In the genomic region with DNA sequence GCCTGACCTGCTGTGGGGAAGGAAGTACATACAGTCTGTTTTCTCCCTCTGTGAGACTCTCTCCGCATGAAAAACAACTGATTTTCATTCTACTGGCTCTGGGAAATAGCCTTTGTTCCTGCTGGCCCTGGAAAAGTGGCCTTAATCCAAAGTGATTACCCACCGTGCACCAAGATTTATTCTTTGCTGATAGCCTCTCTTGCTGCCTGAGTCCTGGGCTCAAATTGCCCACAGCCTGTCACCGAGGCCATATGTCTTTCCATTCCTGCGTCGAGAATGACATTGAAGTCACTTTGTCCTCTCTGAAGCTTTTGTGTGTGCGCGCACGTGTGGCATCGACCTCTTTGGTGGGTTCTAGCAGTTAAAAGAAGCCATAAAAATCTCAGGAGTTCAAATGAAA, we compare ENCODE assay signal across 13 mouse cellular contexts.
DNase-seq lines count a peak whose midpoint lies in the region; ATAC-seq and TF ChIP-seq lines count a peak whose summit lies in the region.
"Had no signal": no experiment of that assay in that cellular context is flagged by ENCODE, and none has a peak within 500 bp of the region (broad histone marks: within the 10 kb centered on the region; RNA-seq: fewer than 3 reads in every experiment).

No protein-coding gene starts in this region.

- no peak overlapping the region for H3K4me2 ChIP-seq in hindbrain, embryonic 13.5 days
- H3K4me2 ChIP-seq: embryonic facial prominence, embryonic 13.5 days; heart, embryonic 13.5 days; intestine, embryonic 15.5 days; liver, embryonic 11.5 days had no signal

- no peak for ATAC-seq in hindbrain, embryonic 13.5 days (ENCODE audit: low FRiP score)
- ATAC-seq: intestine, embryonic 15.5 days had no signal

- peak; percentile 56 to 57 for DNase-seq in cerebellum, postnatal 10 days
- DNase-seq in cerebellum, postnatal 36 days: no peak
- DNase-seq in brain, embryonic 14.5 days (ENCODE audit: low read depth): peak; percentile 71
- peak; percentile 20 for DNase-seq in neural tube, embryonic 10.5 days (ENCODE audit: extremely low spot score, low spot score)
- no peak for DNase-seq in kidney, adult 11 months
- no peak for DNase-seq in right cerebral cortex, postnatal 10 days (ENCODE audit: low spot score in 2 of 2)
- no peak for DNase-seq in thymus, postnatal 10 days (ENCODE audit: low spot score in 2 of 2)
- DNase-seq: B cell, adult 2 months had no signal

- 38% methylated on average over 9 of the region's 9 CpGs for WGBS in hindbrain, embryonic 13.5 days

- H3K27me3 ChIP-seq in hindbrain, embryonic 13.5 days: no peaks in the 10 kb centered on the region
- H3K27me3 ChIP-seq: embryonic facial prominence, embryonic 13.5 days; heart, embryonic 13.5 days; intestine, embryonic 15.5 days had no signal

- TF ChIP-seq CTCF in brain, embryonic 14.5 days (IDR thresholded peaks at IDR 0.05; ENCODE audit: borderline replicate concordance, extremely low read depth, insufficient read depth, insufficient read length): no peak

- H3K27ac ChIP-seq in hindbrain, embryonic 13.5 days: peak overlapping the region; percentile 68
- H3K27ac ChIP-seq: embryonic facial prominence, embryonic 13.5 days; heart, embryonic 13.5 days; intestine, embryonic 15.5 days had no signal

- H3K4me1 ChIP-seq in hindbrain, embryonic 13.5 days (replicated peaks): peaks cover 15% of the 10 kb centered on the region
- H3K4me1 ChIP-seq: embryonic facial prominence, embryonic 13.5 days; intestine, embryonic 15.5 days had no signal

- H3K9me3 ChIP-seq in hindbrain, embryonic 13.5 days: no peaks in the 10 kb centered on the region
- H3K9me3 ChIP-seq: embryonic facial prominence, embryonic 13.5 days; intestine, embryonic 15.5 days had no signal

- no peaks in the 10 kb centered on the region for H3K36me3 ChIP-seq in hindbrain, embryonic 13.5 days
- H3K36me3 ChIP-seq: embryonic facial prominence, embryonic 13.5 days; heart, embryonic 13.5 days; intestine, embryonic 15.5 days had no signal

- no peak overlapping the region for H3K9ac ChIP-seq in hindbrain, embryonic 13.5 days
- H3K9ac ChIP-seq: embryonic facial prominence, embryonic 13.5 days; heart, embryonic 13.5 days; intestine, embryonic 15.5 days had no signal

- no peak overlapping the region for H3K4me3 ChIP-seq in hindbrain, embryonic 13.5 days
- H3K4me3 ChIP-seq: embryonic facial prominence, embryonic 13.5 days; heart, embryonic 13.5 days; intestine, embryonic 15.5 days had no signal

- no peak for TF ChIP-seq POLR2A in brain, embryonic 14.5 days (IDR thresholded peaks at IDR 0.05; ENCODE audit: borderline replicate concordance, extremely low read depth, insufficient read depth, insufficient read length, poor library complexity, severe bottlenecking)

Comparison
In these comparisons a context has a peak if more than half of its experiments do, and no peak if none do; other contexts are left out.
1. DNase-seq: peak in cerebellum, postnatal 10 days (2 of 2), brain, embryonic 14.5 days (single experiment) and neural tube, embryonic 10.5 days (single experiment); none in cerebellum, postnatal 36 days (0 of 2), kidney, adult 11 months (single experiment), right cerebral cortex, postnatal 10 days (0 of 2) and thymus, postnatal 10 days (0 of 2).